Mouse (Mus musculus) v-Abl transformed pro-B cells (cell line): ENCODE results near the gene Hp1bp3.

ENCODE experiments used
- in situ Hi-C, 2 experiments: fragments of 400-800 bp; cut with MboI; formaldehyde crosslinking; loops; one replicate each; pipeline ENCODE4 v1.15.1; 2025; ENCODE audit not compliant: unreplicated experiment in 2 of 2

Gene Hp1bp3

DNA sequence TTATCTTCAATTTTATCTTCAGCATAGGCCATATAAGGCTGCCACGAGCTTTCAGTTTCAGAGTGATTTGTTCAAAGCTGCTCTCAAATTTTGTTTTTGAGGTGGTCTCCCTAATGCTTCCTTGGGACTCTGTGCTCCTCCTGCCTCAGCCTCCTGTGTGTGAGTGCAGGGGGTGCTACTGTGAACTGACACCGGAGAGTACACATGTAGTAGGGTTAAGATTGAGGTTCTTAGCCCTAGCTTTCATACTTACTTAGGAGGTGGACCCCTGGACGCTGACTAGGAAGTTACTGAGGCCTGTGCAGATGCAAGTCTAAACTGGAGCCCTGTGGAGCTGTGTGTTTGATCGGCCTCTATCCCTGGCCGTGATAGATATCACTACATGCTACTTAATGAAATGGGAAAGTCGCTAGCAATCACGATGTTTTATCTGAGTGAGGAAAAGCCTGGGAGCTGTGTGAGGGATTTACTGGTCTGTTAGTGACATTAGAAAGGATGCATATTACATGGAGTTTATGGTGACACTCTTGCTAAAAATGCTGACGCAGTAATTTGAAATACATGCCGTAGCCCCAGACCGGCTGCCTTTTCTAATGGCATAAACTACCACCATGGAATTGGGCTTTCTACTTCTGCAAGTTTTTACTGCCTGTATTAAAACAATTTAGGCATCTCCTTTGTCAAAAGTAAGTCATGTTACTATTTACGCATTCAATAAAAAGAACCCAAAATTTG, 2.0 kb downstream of the Hp1bp3 start:
- in situ Hi-C loops = loop anchor here in 1 of 2 experiments (5.0 kb wide), 1 partner anchor 44 kb away; no protein-coding TSS in a partner anchor

DNA sequence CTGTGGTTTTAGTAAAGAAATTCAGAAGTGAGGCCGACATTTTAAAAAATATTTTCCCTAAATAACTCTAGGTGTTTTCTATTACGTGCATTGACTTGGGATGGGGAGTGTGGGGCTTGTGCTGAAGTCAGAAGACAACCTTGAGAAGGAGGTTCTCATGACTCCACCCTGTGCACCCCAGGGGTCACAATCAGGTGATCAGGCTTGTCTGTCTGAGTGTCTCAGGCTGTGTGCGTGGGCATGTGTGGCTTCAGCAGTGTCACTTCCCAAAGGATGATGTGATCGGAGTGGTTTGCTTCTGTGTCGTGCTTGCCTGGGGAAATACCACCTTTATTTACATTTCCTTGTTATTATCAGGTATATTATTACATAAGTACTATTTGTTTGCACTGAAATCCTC, 3.2 kb downstream of the Hp1bp3 start:
- in situ Hi-C loops = loop anchor here in 1 of 2 experiments (5.0 kb wide), 1 partner anchor 43 kb away; no protein-coding TSS in a partner anchor

DNA sequence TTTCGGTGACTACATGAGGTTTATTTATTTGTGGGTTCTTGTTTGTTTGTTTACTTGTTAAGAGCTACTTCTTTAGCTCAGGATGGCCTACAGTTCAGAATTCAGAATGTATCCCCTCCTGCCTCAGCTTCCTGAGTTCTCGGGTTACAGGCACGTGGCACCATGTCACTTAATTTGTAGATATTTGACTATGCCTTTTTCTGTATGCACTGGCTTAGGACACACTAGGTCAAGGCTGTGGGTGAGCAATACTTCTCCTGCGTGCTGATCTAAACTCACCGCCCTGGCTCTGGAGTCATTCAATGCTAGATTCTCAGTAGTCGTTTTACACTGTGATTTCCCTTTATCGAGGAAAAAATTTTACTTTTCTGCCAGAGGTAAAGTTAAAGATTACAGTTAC, 4.7 kb downstream of the Hp1bp3 start:
- in situ Hi-C loops = no loop called here

DNA sequence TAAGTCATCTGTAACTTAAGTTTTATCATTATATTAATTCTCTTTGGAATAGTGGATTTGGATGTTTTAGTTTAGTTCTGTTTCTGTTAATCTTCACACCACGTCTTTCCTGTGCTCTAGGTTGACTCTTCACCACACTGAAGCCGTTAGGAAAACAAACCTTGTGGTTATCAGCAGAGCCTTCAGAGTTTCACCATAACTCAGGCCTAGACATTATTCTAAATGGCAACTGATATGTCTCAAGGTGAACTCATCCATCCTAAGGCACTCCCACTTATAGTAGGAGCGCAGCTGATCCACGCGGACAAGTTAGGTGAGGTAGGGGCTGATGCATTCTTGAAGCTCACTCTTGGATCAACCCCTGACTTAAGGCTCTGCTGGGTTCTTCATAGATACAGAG, 5.3 kb downstream of the Hp1bp3 start:
- in situ Hi-C loops = no loop called here

DNA sequence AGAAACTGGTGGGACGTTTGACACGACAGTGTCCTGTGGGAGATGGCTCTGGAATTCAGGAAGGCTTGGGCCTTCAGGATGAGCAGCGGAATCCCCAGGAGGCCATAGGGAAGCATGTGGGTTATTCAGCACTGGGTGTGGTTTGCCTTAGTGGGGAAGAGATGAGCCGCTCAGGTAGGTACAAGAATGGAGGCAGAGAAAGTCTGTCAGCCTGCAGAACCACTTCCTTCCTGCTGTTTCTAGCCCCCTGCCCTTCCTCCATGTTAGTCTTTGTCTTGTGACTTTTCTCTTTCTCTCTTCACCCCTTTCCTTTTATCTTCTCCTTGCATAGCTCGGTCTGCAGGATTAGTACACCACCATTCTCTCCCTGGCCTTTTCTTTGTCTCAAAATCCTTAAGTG, 6.3 kb downstream of the Hp1bp3 start:
- in situ Hi-C loops = no loop called here

DNA sequence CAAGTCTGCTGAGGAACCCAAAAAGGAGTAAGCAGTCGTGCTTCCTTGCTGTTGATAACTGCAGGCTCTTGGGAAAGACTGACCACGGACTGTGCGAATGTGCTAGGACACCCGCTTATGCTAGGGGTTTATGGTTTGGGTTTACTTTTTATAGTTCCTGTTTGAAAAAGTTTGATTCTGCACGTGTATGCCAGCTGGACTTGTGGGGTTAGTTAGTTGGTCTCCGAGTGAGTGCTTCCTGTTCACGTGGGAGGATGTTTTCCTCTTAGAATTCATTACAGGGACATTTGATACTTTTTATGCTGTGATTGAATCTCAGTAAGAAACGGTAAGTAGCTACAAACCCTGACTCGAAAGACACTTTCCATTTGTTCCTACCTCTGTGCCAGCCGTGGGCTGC, 7.5 kb downstream of the Hp1bp3 start:
- in situ Hi-C loops = no loop called here

DNA sequence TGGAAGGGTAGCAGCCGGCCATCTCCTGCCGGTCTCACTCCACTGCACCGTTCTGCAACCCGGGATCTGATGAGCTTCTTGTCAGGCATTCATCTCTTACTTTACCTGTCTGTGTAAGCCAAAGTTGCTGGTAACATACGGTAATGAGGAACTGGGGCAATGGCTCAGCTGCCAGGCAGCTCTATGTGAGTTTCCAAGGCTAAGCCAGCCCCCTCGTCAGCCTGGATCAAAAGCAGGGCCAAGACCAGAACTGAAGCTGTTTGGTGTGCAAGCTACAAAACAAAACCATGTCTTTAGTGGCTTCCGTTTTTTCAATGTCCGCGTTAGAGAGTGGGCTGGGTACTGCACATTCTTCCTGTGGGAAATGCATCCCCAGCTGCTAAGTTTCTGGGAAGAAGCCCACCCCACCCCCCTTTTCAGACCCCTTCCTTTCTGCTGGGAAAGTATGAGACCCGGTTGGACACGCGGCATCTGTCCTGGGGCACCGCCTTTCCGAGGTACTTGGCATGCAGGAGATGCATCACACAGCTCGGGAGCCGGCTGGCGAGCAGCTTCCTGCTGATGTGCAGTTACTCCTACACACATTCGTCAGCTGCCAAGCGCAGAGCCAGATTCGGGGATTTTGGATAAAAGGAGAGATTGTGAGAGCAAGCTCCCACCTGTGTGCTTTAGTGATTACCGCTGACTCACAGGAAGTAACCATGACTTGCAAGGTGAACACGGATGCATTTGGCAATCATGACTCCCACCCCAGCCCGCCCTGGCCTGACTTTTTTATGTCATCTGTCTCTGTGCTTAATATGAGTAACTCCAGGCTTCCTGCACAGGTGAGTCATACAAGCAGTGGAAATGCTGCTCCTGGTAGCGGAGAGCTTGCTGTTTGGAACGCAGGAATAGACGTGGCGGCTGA, 30.9 kb downstream of the Hp1bp3 start:
- in situ Hi-C loops = loop anchor here (5.0 kb wide), 1 partner anchor 35 kb away; no protein-coding TSS in a partner anchor

DNA sequence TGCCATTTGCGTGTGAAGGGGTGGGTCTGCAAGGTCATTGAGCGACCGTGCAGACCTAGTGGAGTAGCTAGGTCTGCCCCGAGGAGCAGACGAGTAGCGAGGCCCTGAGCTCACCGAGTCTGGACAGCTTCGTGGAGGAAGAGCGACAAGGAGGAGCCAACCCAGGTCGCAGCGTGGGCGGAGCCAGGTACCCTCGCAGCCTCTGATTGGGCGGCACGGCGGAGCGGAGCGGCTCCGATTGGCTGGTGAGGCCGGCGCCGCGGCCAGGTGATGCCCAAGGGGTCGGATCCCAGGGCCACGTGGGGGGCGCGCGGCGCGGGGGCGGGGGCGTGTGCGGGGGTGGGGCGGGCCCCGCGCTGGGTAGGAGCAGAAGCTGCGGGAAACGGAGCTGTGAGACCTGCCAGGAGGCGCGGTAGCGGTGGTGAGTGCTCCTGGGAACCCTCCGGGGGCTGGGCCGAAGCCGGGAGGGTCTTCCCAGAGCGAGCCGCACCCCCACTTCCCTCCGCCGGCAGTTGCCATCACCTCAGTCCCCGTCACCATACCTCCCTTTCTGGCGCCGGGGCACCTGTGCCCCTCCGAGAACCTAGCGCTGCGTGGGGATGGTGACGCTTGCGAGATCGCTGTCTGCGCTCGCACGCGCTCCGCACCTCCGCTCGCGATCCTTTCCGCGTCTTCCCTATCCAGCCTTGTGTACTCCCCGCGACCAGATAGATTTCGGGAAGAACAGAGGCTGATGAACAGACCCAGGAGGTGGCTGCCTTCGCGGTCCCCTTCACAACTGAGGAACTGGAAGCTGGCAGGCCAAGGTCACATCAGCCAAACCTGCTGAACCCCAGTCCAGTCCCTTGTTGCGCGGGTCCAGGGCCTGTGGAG, 34.2 kb downstream of the Hp1bp3 start, which contains the start of the genes Sh2d5 and Kif17:
Gene Sh2d5 (plus strand): TSS at position 316 of the 873 bp plus-strand sequence.
Gene Kif17 (plus strand): TSS at position 348 of the 873 bp plus-strand sequence.
- in situ Hi-C loops = no loop called here

DNA sequence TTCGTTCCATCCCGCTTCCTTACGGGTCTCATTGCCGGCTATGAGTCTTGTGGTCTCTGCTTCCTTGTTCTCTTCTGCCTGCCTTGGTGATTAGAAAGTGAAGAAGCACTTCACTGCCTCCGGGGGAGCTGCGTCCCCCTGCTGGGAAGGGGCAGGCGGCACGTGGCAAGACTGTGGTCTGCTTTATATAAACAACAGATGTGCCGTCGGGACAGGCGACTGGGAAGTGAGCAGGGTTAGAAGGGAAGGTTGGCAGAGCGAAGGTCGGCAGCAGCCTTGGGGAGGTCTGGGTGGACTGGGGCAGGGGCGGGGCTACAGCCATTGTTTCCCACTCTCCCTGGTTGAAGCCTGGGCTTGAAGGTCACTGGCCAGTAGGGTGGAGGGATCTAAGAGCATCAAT, 35.7 kb downstream of the Hp1bp3 start:
- in situ Hi-C loops = no loop called here

DNA sequence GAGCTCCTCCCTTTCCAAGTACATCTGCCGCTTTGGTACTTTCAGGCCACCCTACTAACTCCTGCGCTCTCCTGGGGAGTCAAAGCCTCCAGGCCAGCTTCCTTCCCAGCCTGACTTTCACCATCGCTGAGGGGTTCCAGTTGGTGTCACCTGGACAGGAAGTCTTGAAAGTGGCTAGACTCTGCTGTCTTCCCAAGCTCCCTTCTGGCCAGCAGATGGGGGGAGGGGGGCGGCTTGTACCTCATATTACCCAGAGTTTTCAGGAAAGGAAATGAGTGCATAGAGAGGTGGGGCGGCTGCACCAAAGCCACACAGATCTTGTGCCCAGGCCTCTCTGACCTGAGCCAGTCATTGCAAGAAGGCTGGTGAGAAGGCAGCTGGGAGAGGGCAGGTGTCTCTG, 36.1 kb downstream of the Hp1bp3 start:
- in situ Hi-C loops = no loop called here

DNA sequence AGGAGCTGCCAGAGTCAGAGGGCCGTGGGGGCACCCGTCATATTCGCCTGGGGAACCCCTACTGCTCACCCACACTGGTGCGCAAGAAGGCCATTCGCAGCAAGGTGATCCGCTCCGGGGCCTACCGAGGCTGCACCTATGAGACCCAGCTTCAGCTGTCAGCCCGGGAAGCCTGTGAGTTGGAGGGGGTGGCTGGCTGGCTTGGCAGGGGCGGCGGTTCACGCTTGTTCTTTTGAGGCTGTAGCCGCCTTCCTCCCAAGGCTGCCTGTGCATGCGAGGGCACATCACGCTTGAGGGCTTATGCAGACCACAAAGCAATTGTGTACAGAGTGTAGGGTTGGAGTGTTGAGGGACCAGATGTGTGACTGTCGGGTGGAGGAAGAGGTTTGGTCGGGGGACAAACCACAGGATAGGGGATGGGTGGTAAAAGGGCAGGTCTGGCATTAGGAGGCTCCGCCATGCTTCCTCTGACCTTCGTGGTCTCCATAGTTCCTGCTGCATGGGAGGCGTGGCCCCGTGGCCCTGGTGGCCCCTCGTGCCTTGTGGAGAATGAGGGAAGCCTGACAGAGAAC, 41.1 kb downstream of the Hp1bp3 start:
- in situ Hi-C loops = no loop called here

DNA sequence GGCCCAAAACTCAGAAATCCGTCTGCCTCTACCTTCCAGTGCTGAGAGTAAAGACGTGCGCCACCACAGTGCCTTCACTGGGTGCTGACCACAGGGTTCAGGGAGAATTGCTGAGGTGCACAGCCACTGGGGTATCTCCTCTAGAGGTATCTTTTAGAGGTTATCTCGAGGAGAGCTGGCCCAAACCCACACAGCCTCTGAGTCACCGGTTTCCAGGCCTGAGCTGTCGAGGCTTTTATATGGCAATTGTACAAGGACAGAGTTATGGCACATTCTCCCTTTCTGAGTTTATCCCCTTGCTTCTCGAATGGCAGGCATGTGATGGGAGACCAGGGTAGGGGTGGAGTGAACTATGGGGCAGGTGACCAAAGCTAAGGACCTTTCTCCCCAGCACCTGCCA, 42.6 kb downstream of the Hp1bp3 start:
- in situ Hi-C loops = no loop called here

DNA sequence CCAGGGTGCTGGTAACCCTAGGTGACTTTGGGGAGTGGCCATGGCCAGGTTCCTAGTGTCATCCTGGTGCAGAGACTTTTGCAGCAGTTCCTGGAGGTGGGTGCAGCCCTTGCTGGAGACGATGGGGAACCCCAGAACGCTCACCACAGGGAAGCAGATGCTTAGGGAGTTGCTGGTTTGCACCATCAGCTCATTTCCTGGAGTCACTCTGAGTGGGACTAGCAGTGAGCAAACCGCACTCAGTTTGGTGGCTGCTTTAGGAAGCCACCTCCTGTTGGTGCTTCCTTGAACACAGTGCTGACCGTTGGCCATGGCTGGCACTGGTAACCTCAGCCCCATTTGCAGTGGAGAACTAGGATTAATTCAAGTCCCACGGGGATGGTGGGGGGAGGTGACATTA, 43.4 kb downstream of the Hp1bp3 start:
- in situ Hi-C loops = no loop called here

DNA sequence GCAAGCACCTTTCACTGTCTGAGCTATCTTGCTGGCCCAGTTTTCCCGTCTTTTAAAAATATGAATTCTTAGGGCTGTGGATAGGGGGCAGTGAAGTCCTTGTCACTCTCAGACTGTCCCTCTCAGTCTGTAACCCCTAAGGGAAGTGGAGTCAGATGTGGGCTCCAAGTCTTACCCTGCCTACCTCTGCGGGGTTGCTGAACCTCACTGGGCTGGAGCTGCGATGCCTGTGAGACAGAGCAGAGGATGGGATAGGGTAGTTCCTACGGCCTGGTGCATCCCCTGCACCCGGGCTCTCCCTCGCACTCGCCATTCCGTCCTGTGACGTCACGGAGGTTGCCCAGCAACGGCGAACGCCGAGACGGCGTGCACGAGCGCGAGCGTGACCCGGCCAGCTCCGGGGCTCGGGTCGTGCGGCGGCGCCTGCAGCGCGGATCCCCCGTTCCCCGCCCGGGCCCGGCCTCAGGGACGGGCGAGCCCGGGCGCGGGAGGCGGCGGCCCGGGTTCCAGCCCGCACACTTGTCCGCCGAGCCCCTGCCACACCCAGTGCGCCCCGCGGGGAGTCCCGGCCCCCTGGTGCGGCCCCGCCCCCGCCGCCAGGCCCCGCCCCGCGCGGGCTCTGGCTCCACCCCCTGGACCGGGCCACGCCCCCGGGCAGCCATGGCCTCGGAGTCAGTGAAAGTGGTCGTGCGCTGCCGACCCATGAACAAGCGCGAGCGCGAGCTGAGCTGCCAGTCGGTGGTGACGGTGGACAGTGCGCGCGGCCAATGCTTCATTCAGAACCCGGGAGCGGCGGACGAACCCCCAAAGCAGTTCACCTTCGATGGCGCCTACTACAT, 46.0 kb downstream of the Hp1bp3 start:
- in situ Hi-C loops = loop anchor here in 1 of 2 experiments (5.0 kb wide), 1 partner anchor 45 kb away; the partner anchor contains the start of gene Hp1bp3

DNA sequence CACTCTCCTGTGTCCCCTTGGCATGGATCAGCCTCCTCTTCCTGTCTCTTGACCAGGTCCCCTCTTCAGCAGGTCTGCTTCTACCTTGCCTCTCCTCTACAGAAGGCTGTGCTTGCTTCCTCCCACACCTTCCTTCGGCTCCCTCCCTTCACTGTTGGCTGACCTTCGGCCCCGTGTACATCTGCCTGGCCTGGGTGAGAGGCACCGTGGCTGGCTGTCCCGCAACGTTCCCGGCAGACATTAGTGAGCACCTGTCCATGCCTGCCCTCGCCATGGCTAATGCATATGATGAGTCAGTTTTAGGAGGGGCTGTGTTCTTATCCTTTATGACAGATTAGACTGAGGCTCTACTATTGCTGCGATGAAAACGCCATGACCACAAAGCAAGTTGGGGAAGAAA, 51.8 kb downstream of the Hp1bp3 start:
- in situ Hi-C loops = no loop called here

DNA sequence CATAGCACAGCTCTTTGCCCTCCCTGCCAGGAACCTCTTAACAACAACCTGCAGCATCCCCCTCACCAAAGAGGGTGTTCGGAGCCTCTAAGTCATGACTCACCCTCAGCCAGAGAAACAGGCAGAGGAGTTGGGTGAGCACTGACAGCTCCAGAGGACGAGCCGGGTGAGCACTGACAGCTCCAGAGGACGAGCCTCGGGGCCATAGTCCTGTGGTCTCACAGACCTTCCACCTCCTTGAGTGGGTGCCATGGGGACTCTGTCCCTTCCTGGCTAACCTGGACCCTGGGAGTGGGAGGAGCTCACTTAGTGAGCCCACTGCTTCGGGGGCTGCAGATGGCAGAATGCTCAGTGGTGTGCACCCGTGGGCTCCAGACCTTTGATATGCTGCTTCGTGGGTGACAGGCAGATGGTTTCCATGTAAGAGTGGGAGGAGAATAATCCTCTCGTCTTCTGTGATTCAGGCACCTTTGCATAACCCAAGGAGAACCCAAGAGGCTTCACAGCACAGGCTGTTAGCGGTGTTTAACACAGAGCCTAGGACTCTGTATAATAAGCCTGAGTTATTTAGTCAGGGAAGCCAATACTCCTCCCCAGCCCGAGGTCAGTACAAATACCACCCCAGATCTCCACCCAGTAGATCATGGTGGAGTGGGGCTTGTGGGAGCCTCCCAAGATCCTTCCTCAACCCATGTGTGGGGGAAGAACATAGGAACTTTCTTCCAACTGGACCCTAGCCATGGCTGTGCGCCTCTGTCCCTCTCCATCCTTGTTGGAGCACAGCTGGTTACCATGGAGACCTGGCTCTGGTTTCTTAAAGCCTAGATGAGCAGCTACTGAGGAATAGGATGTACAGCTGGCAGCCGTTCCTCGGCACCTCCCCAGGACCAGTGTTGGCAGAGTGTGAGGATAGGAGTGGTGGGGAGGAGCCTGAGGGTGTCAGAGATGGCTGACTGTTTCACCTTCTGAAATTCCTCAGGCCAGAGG, 56.2 kb downstream of the Hp1bp3 start:
- in situ Hi-C loops = no loop called here

DNA sequence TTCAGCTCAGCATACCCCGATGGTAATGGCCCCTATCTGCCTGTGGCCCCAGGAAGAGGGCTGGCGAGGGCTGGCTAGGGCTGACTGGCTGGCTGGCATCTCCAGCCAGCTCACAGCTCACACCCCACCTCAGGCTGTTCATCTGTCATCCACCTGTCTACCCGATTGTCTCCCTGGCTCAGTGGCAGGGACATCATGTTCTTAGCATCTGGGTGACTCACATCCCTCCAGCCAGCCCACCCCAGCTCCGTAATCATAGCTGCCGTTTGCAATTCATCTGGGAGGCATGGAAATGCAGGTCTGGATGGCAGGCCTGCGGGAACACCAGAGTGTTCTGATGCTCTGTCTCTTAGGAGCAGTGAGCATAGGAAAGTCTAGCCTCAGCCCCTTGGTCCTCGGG, 62.2 kb downstream of the Hp1bp3 start:
- in situ Hi-C loops = loop anchor here in 1 of 2 experiments (25.0 kb wide), 1 partner anchor 91 kb away; no protein-coding TSS in a partner anchor

DNA sequence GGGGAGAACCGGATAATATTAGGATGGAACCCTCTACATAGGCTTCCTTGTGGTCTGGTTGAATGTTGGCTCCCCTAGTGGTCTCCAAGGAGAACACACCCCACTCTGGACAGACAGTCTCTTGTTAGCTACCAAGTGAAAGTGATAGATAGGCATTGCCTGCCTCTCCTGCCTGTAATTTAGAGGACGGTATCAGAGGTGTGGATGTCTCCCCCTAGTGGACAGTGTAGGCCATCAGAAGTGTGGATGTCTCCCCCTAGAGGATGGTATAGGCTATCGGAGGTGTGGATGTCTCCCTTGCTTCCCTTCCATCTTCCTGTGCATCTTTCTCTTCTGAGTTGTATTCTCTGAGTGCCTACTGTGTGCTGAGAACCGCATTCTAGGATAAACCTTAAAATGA, 66.7 kb downstream of the Hp1bp3 start:
- in situ Hi-C loops = loop anchor here (5.0 to 25.0 kb wide), 4 partner anchors 36 to 318 kb away; no protein-coding TSS in a partner anchor
